Mouse (Mus musculus): ENCODE results near the gene Snw1. TPM values are rescaled to one million over a fixed set of nuclear protein-coding genes. Genes with fewer than 3 reads are reported as not detected.

Snw1 gene
- polyA plus RNA-seq, 1 experiment, result 27.5 TPM

DNA sequence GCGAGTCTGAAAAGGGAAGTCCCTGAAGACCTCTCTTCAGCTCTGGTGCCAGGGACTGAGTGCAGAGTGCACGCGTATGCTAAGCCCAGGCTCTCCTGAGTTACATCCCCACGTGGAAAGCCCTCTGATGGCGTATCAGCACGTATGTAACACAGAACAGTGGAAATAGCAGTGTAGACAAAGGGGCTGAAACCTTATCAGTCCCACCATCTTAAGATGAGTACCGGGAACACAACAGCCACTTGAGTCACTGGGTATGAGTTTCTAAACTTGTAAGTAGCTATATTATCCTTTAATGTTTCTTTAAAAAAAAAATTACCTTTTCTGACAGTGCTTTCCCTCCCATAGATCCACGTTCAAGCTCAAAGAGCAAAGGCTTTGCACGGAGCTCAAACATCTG is 22.6 kb downstream of the Snw1 start:
- H3K4me3 ChIP-seq (replicated peaks), result no peak overlapping the region
- H3K27me3 ChIP-seq (replicated peaks), result no peaks in the 10 kb centered on the region
- no peaks in the 10 kb centered on the region for H3K9me3 ChIP-seq
- H3K4me1 ChIP-seq, result peaks cover 16% of the 10 kb centered on the region
- H3K36me3 ChIP-seq (replicated peaks; ENCODE audit: low read length), result peaks cover 88% of the 10 kb centered on the region
- TF ChIP-seq GATA1 (IDR thresholded peaks at IDR 0.05; ENCODE audit: borderline replicate concordance, low read length), result peak; percentile 43; the same call in 1 of the 3 replicates
- TF ChIP-seq FLI1 (IDR thresholded peaks at IDR 0.05; ENCODE audit: low read length), result no peak

DNA sequence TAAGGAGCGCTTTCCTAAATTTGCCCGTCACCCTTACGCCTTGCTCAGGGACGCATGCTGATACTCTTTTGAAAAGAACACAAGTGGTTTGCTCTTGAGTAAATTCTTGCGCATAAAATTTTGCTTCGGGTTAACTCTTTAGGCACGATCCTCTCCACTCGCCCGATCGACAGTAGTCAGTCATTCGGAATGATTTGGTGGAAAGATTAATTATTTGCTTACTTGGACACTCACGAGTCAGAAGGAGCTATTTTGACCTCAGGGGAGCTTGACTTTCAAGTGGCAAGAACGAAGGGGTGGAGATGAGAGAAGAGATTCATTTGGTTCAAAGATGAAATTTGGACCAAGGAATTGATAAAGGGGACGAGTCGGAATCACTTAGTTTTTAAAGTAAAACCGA is 27.9 kb downstream of the Snw1 start:
- H3K36me3 ChIP-seq (replicated peaks; ENCODE audit: low read length), result peaks cover 58% of the 10 kb centered on the region
- peak overlapping the region; percentile 97 for H3K4me3 ChIP-seq (replicated peaks)
- no peaks in the 10 kb centered on the region for H3K27me3 ChIP-seq (replicated peaks)
- H3K9me3 ChIP-seq, result no peaks in the 10 kb centered on the region
- H3K4me1 ChIP-seq, result peaks cover 42% of the 10 kb centered on the region
- TF ChIP-seq GATA1 (IDR thresholded peaks at IDR 0.05; ENCODE audit: borderline replicate concordance, low read length) (no peak), FLI1 (IDR thresholded peaks at IDR 0.05; ENCODE audit: low read length) (no peak)

DNA sequence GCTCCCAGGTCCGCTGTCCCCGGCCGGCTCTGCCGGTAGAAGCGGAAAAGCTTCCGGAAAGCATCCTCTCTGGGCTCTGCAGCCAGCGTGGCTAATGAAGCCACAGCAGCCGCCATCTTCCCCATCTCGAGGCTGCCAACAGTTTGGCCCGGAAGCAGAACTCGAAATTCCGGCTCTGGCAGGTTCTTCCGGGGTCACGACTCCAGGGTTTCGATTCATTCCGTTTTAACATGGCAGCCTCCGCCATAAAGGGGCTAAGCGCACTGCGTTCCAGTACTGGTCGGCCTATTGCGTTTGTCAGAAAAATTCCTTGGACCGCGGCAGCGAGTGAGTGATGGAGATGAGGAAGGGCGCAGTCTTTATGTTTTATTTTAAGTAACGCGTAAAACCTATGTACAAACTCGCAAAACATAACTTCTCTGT is 28.4 kb downstream of the Snw1 start, which contains the start of the genes Slirp and Alkbh1:
TSS of gene Slirp (plus strand) at position 197 of the 423 bp plus-strand sequence.
TSS of gene Alkbh1 (minus strand) at position 318 of the 423 bp plus-strand sequence.
- Histone ChIP-seq H3K9me3 (no peaks in the 10 kb centered on the region), H3K36me3 (replicated peaks; ENCODE audit: low read length) (peaks cover 58% of the 10 kb centered on the region), H3K4me1 (peaks cover 42% of the 10 kb centered on the region), H3K27me3 (replicated peaks) (no peaks in the 10 kb centered on the region), H3K4me3 (replicated peaks) (peak within 1 kb of the TSS; percentile 97)
- TF ChIP-seq FLI1 (IDR thresholded peaks at IDR 0.05; ENCODE audit: low read length) (no peak), GATA1 (IDR thresholded peaks at IDR 0.05; ENCODE audit: borderline replicate concordance, low read length) (no peak)

DNA sequence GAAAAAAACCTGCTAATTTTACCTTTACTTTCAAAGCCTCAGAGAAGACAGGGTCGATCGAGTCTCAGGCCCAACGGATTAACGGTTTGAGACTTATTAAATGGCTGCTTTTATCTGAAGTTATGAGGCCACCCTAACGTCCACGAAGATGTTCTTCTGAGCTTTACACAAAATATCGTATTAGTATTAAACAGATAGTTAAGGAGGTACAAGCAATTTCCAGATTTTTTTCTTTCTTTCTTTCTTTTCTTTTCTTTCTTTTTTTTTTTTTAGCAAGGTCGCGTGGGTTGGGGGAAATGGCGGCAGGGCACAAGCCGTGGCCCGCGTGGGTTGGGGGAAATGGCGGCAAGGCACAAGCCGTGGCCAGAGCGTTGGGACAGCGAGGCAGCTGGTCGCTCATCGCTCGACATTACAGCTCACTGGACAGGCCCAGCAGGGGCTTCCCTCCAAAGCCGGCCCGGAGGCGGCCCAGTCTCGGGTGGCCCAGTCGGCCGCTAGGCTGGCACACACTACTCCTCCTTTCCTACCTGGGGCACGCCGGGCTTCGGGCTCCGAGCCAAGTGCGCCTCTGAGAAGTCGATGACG is 28.9 kb downstream of the Snw1 start:
- Histone ChIP-seq H3K27me3 (replicated peaks) (no peaks in the 10 kb centered on the region), H3K4me3 (replicated peaks) (peak overlapping the region; percentile 97), H3K9me3 (no peaks in the 10 kb centered on the region), H3K4me1 (peaks cover 42% of the 10 kb centered on the region), H3K36me3 (replicated peaks; ENCODE audit: low read length) (peaks cover 58% of the 10 kb centered on the region)
- TF ChIP-seq GATA1 (IDR thresholded peaks at IDR 0.05; ENCODE audit: borderline replicate concordance, low read length) (no peak), FLI1 (IDR thresholded peaks at IDR 0.05; ENCODE audit: low read length) (no peak)

- TF ChIP-seq GATA1 (IDR thresholded peaks at IDR 0.05; ENCODE audit: borderline replicate concordance, low read length) (no peak), FLI1 (IDR thresholded peaks at IDR 0.05; ENCODE audit: low read length) (no peak)
- no peaks in the 10 kb centered on the region for H3K27me3 ChIP-seq (replicated peaks)
Observed at GRCm38 (mm10) chr12:87442177-87443114, 29.6 kb downstream of the Snw1 start.

GRCm38 (mm10) chr12:87428885-87429284 is 43.2 kb downstream of the Snw1 start:
- H3K4me3 ChIP-seq (replicated peaks), result no peak overlapping the region
- no peaks in the 10 kb centered on the region for H3K27me3 ChIP-seq (replicated peaks)
- H3K36me3 ChIP-seq (replicated peaks; ENCODE audit: low read length), result peaks cover 97% of the 10 kb centered on the region
- H3K9me3 ChIP-seq, result no peaks in the 10 kb centered on the region
- peaks cover 17% of the 10 kb centered on the region for H3K4me1 ChIP-seq
- TF ChIP-seq FLI1 (IDR thresholded peaks at IDR 0.05; ENCODE audit: low read length) (no peak), GATA1 (IDR thresholded peaks at IDR 0.05; ENCODE audit: borderline replicate concordance, low read length) (no peak)

More at GRCm38 (mm10) chr12:87442177-87443114, 29.6 kb downstream of the Snw1 start:
- Histone ChIP-seq H3K4me1 (peaks cover 42% of the 10 kb centered on the region), H3K36me3 (replicated peaks; ENCODE audit: low read length) (peaks cover 58% of the 10 kb centered on the region), H3K4me3 (replicated peaks) (peak overlapping the region; percentile 97), H3K9me3 (no peaks in the 10 kb centered on the region)

GRCm38 (mm10) chr12:87428295-87428694 is 43.8 kb downstream of the Snw1 start:
- Histone ChIP-seq H3K4me1 (peaks cover 23% of the 10 kb centered on the region), H3K27me3 (replicated peaks) (no peaks in the 10 kb centered on the region), H3K36me3 (replicated peaks; ENCODE audit: low read length) (peaks cover 97% of the 10 kb centered on the region), H3K4me3 (replicated peaks) (no peak overlapping the region), H3K9me3 (no peaks in the 10 kb centered on the region)
- TF ChIP-seq FLI1 (IDR thresholded peaks at IDR 0.05; ENCODE audit: low read length), result no peak
- no peak for TF ChIP-seq GATA1 (IDR thresholded peaks at IDR 0.05; ENCODE audit: borderline replicate concordance, low read length)

DNA sequence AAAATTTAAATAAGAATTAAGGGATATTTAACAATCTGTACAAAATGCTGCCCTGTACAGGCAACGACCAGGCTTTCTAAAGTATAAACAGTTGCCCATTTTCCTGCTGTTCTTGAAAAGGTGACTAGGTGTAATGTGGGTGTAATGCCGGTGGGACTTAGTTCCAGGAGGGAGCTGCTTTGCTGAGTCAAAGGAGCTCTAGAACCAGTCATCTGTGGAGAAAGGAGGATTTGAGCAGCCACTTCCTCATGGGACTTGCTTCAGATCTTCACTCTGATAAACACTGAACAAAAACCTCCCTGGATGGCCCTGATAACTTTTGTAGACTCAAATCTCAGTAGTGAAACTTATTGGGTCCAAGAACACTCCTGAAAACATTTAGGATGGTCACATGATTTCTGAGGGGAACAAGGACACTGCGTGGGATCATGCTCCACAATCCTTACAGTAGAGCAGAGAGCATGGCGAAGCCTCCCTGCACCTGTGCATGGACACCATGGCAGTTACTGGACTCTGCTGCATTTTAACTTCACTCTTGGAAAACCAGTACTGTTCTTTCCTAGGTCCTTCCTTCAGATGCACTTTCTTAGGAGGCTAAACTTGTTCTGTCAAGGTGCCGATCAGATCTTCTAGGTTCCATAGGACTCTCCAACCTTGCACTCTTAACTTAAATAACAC is 45.6 kb downstream of the Snw1 start:
- H3K4me3 ChIP-seq (replicated peaks), result no peak overlapping the region
- peaks cover 90% of the 10 kb centered on the region for H3K36me3 ChIP-seq (replicated peaks; ENCODE audit: low read length)
- peaks cover 34% of the 10 kb centered on the region for H3K4me1 ChIP-seq
- H3K27me3 ChIP-seq (replicated peaks), result no peaks in the 10 kb centered on the region
- no peaks in the 10 kb centered on the region for H3K9me3 ChIP-seq
- no peak for TF ChIP-seq GATA1 (IDR thresholded peaks at IDR 0.05; ENCODE audit: borderline replicate concordance, low read length)
- no peak for TF ChIP-seq FLI1 (IDR thresholded peaks at IDR 0.05; ENCODE audit: low read length)

DNA sequence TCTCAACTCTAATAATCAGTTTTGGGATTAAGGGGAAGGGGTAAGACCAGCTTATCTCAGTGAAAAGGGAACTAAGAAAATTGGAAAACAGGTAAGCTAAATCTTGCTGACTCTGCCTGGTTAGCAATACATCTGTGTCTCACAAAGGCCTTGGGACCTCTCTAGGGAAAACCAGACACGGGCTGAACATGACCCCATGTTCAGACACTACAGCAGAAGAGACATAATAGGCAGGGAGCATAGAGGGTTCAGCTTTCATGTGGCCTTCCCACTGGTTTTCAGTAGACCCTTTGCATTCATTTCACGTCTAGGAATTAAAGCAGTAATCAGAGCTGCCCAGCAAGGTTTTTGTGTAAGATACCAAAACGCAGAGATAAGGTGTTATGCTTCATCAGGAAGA is 47.6 kb downstream of the Snw1 start:
- Histone ChIP-seq H3K4me1 (peaks cover 40% of the 10 kb centered on the region), H3K9me3 (no peaks in the 10 kb centered on the region), H3K27me3 (replicated peaks) (no peaks in the 10 kb centered on the region), H3K36me3 (replicated peaks; ENCODE audit: low read length) (peaks cover 70% of the 10 kb centered on the region), H3K4me3 (replicated peaks) (no peak overlapping the region)
- no peak for TF ChIP-seq GATA1 (IDR thresholded peaks at IDR 0.05; ENCODE audit: borderline replicate concordance, low read length)
- TF ChIP-seq FLI1 (IDR thresholded peaks at IDR 0.05; ENCODE audit: low read length), result no peak

All from megakaryocyte, embryonic 14.5 days (primary cell).